Mouse (Mus musculus) liver, embryonic 16.5 days (tissue): ENCODE data around the gene Alg12. TPM values are rescaled to one million over a fixed set of nuclear protein-coding genes. Genes with fewer than 3 reads are reported as not detected.

Experiments used
- ATAC-seq: fragments of 200-750 bp; cut with Nextera tagmentation; 2 replicates; pipeline ENCODE4 v1.8.0; 2017; ENCODE audit warnings: low read depth, mild to moderate bottlenecking, moderate number of reproducible peaks, moderate library complexity
- H3K27ac ChIP-seq: fragments of 300-500 bp; sonication (generic); 2 replicates; pipeline ENCODE4 v1.5.1; 2014; ENCODE audit warnings: mild to moderate bottlenecking, low read length
- H3K27me3 ChIP-seq: fragments of 300-500 bp; sonication (generic); 2 replicates; pipeline ENCODE4 v1.6.1; 2014; ENCODE audit warnings: low read depth, low read length, mixed read lengths; ENCODE audit not compliant: control insufficient read depth, insufficient read depth
- H3K36me3 ChIP-seq: fragments of 300-500 bp; sonication (generic); 2 replicates; pipeline ENCODE4 v1.6.1; 2014; ENCODE audit warnings: mild to moderate bottlenecking; ENCODE audit not compliant: control insufficient read depth, insufficient read depth
- H3K4me1 ChIP-seq: fragments of 300-500 bp; sonication (generic); 2 replicates; pipeline ENCODE4 v1.6.1; 2014; ENCODE audit warnings: low read depth, low read length, mixed read lengths; ENCODE audit not compliant: control insufficient read depth
- H3K4me2 ChIP-seq: fragments of 300-500 bp; sonication (generic); 2 replicates; pipeline ENCODE4 v1.6.1; 2014; ENCODE audit warnings: low read depth, low read length, mixed read lengths
- H3K4me3 ChIP-seq: fragments of 300-500 bp; sonication (generic); 2 replicates; pipeline ENCODE4 v1.5.1; 2014; ENCODE audit warnings: low read depth, mild to moderate bottlenecking, low read length
- H3K9ac ChIP-seq: fragments of 300-500 bp; sonication (generic); 2 replicates; pipeline ENCODE4 v1.6.1; 2014; ENCODE audit warnings: low read depth, low read length
- H3K9me3 ChIP-seq: fragments of 300-500 bp; sonication (generic); replicated peaks from 2 replicates; pipeline ENCODE4 v1.6.1; 2016; ENCODE audit warnings: low read length; ENCODE audit not compliant: control insufficient read depth
- WGBS: fragments of 180-500 bp; shearing (Covaris S2); extraction: QIAGEN DNeasy Blood & Tissue Kit; methylation state at CpG from one replicate; pipeline ENCODE4 v1.1.7; 2014; ENCODE audit not compliant: insufficient replicate concordance; 5-methylcytosine and 5-hydroxymethylcytosine counted together
- polyA plus RNA-seq: library from polyadenylated mRNA; unstranded; fragments of >200 nt; fragmentation: Nextera tagmentation; extraction: Ambion mirVana; gene quantifications from 2 replicates; pipeline ENCODE4 v1.2.1, GENCODE M21; 2015

Gene Alg12
- polyA plus RNA-seq, 1 experiment from 2014 or later = 6.0 TPM

DNA sequence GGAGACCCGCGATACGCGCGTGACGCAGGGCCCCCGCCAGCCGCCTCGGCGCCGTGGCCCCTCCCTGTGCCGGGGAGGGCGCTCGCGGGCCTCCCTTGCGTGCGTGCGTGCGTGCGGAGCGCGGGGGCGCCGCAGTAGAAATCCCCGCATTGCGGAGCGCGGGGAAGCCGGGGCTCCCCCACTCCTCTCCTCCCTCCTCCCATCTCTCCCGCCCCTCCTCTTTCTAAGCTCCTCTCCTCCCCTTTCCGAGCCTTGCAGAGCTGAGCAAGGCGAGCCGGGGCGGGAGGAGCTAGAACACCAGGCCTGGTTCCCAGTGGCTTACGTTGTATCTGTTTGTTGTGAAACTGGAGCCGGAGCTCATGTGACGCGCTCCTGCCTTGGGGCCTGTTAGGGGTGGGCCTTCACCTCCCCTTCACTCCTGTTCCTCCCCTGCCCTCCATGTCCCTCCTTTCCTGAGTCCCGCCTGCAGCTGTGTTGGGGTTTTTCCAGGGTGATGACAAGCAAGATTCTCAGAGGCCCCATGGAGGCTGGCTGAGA is 44.6 kb upstream of the Alg12 start:
- ATAC-seq = peak; percentile 35
- Histone ChIP-seq H3K36me3 (peaks cover 6% of the 10 kb centered on the region), H3K4me1 (peaks cover 39% of the 10 kb centered on the region), H3K4me2 (peak overlapping the region; percentile 86), H3K9ac (peak overlapping the region; percentile 77), H3K9me3 (no peaks in the 10 kb centered on the region), H3K27ac (peak overlapping the region; percentile 85), H3K4me3 (peak overlapping the region; percentile 68), H3K27me3 (no peaks in the 10 kb centered on the region)
- WGBS = 2% methylated on average over 21 of the region's 39 CpGs

DNA sequence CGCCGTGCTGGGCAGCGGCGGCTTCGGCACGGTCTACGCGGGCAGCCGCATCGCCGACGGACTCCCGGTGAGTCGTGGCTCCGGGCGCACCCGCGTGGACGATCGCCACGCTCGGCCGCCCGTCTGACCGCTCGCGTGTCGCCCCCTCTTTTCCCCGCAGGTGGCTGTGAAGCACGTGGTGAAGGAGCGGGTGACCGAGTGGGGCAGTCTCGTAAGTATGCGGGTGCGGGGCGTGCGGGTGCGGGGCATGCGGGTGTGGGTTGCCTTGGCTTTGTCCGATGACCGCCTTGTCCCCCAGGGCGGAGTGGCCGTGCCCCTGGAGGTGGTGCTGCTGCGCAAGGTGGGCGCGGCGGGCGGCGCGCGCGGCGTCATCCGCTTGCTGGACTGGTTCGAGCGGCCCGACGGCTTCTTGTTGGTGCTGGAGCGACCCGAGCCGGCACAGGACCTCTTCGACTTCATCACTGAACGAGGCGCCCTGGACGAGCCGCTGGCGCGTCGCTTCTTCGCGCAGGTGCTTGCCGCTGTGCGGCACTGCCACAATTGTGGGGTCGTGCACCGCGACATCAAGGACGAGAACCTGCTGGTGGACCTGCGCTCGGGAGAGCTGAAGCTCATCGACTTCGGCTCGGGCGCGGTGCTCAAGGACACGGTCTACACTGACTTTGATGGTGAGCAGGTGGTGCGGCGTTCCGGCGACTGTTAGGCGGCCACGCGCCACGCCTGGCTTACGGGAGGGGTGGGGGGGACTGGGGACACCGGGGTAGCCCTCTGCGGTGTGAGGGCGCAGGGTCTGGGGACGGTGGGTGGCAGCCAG is 44.0 kb upstream of the Alg12 start:
- peaks cover 35% of the 10 kb centered on the region for H3K4me1 ChIP-seq
- ATAC-seq = no peak
- no peaks in the 10 kb centered on the region for H3K27me3 ChIP-seq
- H3K27ac ChIP-seq = peak overlapping the region; percentile 85
- peak overlapping the region; percentile 77 for H3K9ac ChIP-seq
- no peaks in the 10 kb centered on the region for H3K9me3 ChIP-seq
- under 1% methylated on average over 98 of the region's 98 CpGs for WGBS
- peak overlapping the region; percentile 68 for H3K4me3 ChIP-seq
- H3K4me2 ChIP-seq = peak overlapping the region; percentile 86
- peaks cover 6% of the 10 kb centered on the region for H3K36me3 ChIP-seq

DNA sequence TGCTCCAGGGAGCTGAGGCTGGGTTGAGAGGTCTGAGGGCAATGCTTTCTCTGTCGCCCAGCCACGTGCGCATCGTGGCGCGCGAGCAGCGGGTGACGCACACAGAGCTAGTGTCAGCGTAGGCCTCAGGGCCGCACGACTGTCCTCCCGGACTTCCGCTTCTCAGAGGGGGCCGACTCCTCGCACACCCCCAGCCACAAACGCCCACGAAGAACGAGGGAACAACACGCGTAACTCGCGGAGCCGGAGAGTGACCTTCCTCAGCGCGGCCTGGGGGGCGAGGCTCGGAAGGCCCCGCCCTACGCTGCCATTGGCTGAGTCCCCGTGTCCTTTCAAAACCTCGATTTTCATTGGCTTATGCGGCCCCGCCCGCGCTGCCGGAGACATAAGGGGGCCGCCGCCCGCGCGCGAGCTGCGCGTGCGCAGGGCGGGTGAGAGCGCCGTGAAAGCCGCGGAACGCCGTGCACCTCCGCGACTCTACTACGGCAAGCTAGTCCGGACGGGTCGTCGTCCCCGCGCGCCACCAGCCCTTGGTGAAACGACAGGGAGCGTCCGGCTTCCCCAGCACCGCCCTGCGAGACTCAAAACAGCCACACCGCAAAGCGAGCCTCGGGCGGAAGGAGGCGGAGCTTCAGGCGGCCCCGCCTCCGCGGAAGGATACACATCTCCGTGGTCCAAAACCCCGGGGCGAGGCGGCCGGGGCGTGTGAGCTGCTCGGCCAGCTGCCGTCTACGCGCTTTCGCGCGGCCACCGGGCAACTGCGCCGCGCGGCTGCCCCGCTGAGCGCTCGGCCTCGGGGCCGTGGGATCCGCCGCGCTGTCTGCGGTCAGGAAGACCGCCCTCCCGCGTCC is 42.9 kb upstream of the Alg12 start, which contains the start of gene Pim3:
Pim3 (plus strand) TSS at position 415 of the 851 bp plus-strand sequence.
- peaks cover 6% of the 10 kb centered on the region for H3K36me3 ChIP-seq
- H3K4me2 ChIP-seq = peak within 1 kb of the TSS; percentile 86
- peaks cover 35% of the 10 kb centered on the region for H3K4me1 ChIP-seq
- no peaks in the 10 kb centered on the region for H3K27me3 ChIP-seq
- H3K9ac ChIP-seq = peak within 1 kb of the TSS; percentile 77
- ATAC-seq = peak; percentile 83
- peak within 1 kb of the TSS; percentile 85 for H3K27ac ChIP-seq
- H3K9me3 ChIP-seq = no peaks in the 10 kb centered on the region
- under 1% methylated on average over 106 of the region's 107 CpGs for WGBS
- H3K4me3 ChIP-seq = peak within 1 kb of the TSS; percentile 68

DNA sequence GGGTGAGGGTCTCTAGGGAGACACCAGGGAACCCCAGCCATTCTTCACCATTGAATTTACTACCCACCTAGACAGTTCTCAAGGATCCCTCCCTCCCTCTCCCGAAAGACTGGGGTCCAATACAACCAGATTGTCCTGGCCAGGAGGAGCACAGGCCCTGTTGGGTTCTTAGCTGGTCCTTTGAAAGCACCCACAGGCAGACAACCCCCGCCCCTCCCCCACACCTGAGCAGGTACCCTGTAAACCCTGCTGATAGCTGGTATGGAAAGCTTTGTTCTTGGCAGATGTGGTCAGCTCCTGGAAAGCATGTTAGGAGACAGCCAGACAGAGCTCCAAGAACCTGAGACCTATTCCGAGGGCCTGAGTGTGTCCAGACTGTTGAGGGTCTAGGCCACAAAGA is 41.7 kb upstream of the Alg12 start:
- Histone ChIP-seq H3K4me2 (no peak overlapping the region), H3K27ac (no peak overlapping the region), H3K9me3 (no peaks in the 10 kb centered on the region), H3K9ac (no peak overlapping the region), H3K36me3 (peaks cover 6% of the 10 kb centered on the region), H3K4me1 (peaks cover 29% of the 10 kb centered on the region), H3K4me3 (no peak overlapping the region), H3K27me3 (no peaks in the 10 kb centered on the region)
- 62% methylated on average over 3 of the region's 3 CpGs for WGBS
- no peak for ATAC-seq

DNA sequence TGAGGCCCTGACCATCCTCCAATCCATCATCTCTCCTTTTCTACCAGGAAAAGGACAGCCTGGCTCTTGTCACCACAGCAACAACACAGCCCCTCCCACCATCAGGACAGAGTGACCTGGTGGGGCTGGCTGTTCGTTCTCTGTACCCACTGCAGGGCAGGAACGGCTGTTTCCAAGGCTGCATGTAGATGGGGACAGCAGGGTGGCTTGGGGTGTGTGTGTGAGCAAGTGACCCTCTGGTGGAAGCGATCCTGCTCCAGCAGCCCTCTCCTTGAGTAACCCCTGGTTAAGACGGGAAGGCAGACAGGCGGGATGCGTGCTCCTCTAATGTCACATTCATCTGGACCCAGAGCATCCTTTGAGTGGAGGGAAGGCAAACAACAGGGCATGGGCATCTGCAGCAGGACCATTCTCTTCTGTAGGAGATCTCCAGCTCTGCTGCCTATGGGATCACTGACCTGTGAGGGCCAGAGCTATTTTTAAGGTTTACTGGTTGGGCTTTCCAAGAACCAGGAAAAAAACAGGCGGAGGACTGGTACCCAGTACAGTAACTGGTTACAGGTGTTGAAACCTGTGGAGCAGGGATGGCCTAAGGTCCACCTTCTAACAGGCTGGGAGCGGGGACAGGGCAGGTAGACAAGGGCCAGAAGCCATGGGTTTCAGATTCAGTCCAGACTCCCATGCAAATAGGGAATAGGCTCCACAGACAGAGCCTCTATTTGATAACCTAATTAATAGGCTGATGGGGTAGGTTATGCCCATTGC is 40.3 kb upstream of the Alg12 start:
- H3K36me3 ChIP-seq = no peaks in the 10 kb centered on the region
- H3K27me3 ChIP-seq = no peaks in the 10 kb centered on the region
- H3K4me2 ChIP-seq = no peak overlapping the region
- peaks cover 26% of the 10 kb centered on the region for H3K4me1 ChIP-seq
- H3K27ac ChIP-seq = no peak overlapping the region
- no peaks in the 10 kb centered on the region for H3K9me3 ChIP-seq
- H3K4me3 ChIP-seq = no peak overlapping the region
- 71% methylated on average over 8 of the region's 8 CpGs for WGBS
- no peak for ATAC-seq
- no peak overlapping the region for H3K9ac ChIP-seq

DNA sequence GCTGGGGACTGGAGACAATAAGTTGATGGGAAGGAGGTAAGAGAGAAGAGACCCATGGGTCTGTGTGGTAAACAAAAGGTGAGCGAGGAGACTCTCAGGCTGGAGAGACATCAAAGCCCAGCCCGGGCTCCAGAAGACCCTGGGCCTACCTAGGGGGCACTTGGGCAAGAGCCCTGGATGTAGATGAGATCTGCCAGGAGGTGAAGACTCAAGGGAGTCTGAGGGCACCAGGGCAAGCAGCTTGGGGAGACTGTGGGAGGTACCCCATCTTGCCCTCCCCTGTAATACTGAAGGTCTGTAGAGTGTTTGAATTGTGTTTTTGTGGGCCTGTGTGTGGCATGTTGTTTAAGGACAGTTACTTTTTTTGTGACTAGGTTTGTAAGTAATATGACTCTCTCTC is 39.6 kb upstream of the Alg12 start:
- Histone ChIP-seq H3K4me1 (peaks cover 24% of the 10 kb centered on the region), H3K27ac (no peak overlapping the region), H3K9me3 (no peaks in the 10 kb centered on the region), H3K4me2 (no peak overlapping the region), H3K27me3 (no peaks in the 10 kb centered on the region), H3K9ac (no peak overlapping the region), H3K4me3 (no peak overlapping the region), H3K36me3 (no peaks in the 10 kb centered on the region)
- ATAC-seq = no peak
- WGBS = 44% methylated on average over 2 of the region's 2 CpGs

DNA sequence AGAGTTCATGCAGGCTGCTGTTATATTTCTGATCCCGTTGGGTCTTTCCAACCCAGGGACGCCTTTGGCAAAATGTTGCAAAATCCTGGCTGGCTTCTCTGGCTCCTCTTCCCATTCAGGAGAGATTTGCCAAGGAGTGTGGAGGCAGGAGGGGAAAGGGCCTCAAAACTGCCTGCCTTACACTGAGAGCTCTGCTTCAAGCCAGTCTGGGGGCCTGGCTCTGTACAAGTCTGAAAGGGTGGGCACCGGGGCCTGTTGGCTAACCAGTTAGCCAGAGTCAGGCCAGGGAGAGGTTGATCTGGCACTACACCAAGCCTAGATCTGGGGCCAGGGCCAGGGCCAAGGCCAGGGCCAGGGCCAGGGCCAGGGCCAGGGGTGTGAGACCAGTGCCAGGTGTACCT is 39.0 kb upstream of the Alg12 start:
- H3K27ac ChIP-seq = no peak overlapping the region
- no peak overlapping the region for H3K4me3 ChIP-seq
- WGBS = 66% methylated on average over 3 of the region's 3 CpGs
- no peaks in the 10 kb centered on the region for H3K27me3 ChIP-seq
- H3K4me1 ChIP-seq = peaks cover 18% of the 10 kb centered on the region
- H3K9me3 ChIP-seq = no peaks in the 10 kb centered on the region
- ATAC-seq = no peak
- no peaks in the 10 kb centered on the region for H3K36me3 ChIP-seq
- H3K9ac ChIP-seq = no peak overlapping the region
- no peak overlapping the region for H3K4me2 ChIP-seq

DNA sequence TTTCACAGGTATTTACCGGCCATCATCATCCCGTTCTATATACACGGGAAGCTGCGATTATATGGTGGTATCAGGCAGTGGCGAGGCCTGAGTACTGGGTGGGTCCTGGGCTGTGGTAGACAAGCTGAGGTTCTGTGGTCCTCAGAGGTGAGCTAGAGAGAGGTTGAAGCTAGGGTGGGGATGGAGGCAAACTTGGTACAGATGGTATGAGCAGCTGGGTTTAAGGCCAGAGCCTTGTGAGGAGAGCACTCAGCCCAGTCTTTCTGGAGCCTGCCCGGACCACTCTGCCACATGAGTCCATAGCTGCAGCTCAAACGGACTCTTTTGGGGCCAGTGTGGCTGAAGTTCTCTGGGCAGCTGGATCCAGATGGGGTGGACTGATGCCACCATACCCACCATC is 38.2 kb upstream of the Alg12 start:
- peaks cover 10% of the 10 kb centered on the region for H3K4me1 ChIP-seq
- no peak overlapping the region for H3K4me2 ChIP-seq
- no peak overlapping the region for H3K27ac ChIP-seq
- no peak for ATAC-seq
- 72% methylated on average over 7 of the region's 7 CpGs for WGBS
- no peaks in the 10 kb centered on the region for H3K27me3 ChIP-seq
- H3K9me3 ChIP-seq = no peaks in the 10 kb centered on the region
- no peak overlapping the region for H3K4me3 ChIP-seq
- H3K9ac ChIP-seq = no peak overlapping the region
- H3K36me3 ChIP-seq = no peaks in the 10 kb centered on the region
